Mouse (Mus musculus) forebrain, embryonic 11.5 days (tissue): ENCODE measurements around the gene Ttll6. TPM values are rescaled to one million over a fixed set of nuclear protein-coding genes. Genes with fewer than 3 reads are reported as not detected.

Experiments
- ATAC-seq: fragments of 200-750 bp; cut with Nextera tagmentation; replicated peaks from 2 replicates; pipeline ENCODE4 v1.8.0; 2017; ENCODE audit warnings: moderate TSS enrichment; ENCODE audit not compliant: low FRiP score
- DNase-seq: peaks from one replicate; pipeline ENCODE4 v3.0.0-alpha.2; 2017; ENCODE audit warnings: low spot score
- H3K27ac ChIP-seq: fragments of 300-500 bp; sonication (generic); 2 replicates; pipeline ENCODE4 v1.5.1; 2014; ENCODE audit warnings: low read depth, low read length
- H3K27me3 ChIP-seq: fragments of 300-500 bp; sonication (generic); 2 replicates; pipeline ENCODE4 v1.6.1; 2014; ENCODE audit warnings: mild to moderate bottlenecking, low read length, mixed read lengths; ENCODE audit not compliant: control insufficient read depth, insufficient read depth
- H3K36me3 ChIP-seq: fragments of 300-500 bp; sonication (generic); 2 replicates; pipeline ENCODE4 v1.6.1; 2014; ENCODE audit warnings: mild to moderate bottlenecking, low read length, moderate library complexity, mixed read lengths; ENCODE audit not compliant: control insufficient read depth, insufficient read depth
- H3K4me1 ChIP-seq: fragments of 300-500 bp; sonication (generic); replicated peaks from 2 replicates; pipeline ENCODE4 v1.6.1; 2014; ENCODE audit warnings: low read length, mixed read lengths; ENCODE audit not compliant: control insufficient read depth, insufficient read depth
- H3K4me2 ChIP-seq: fragments of 300-500 bp; sonication (generic); 2 replicates; pipeline ENCODE4 v1.6.1; 2014; ENCODE audit warnings: low read depth, mild to moderate bottlenecking, low read length, moderate library complexity, mixed read lengths; ENCODE audit not compliant: severe bottlenecking
- H3K4me3 ChIP-seq: fragments of 300-500 bp; sonication (generic); 2 replicates; pipeline ENCODE4 v1.5.1; 2014; ENCODE audit warnings: low read depth, low read length
- H3K9ac ChIP-seq: fragments of 300-500 bp; sonication (generic); 2 replicates; pipeline ENCODE4 v1.6.1; 2014; ENCODE audit warnings: low read length
- H3K9me3 ChIP-seq: fragments of 300-500 bp; sonication (generic); 2 replicates; pipeline ENCODE4 v1.6.1; 2016; ENCODE audit warnings: low read length, mixed read lengths; ENCODE audit not compliant: control insufficient read depth
- WGBS: fragments of 180-500 bp; shearing (Covaris S2); extraction: QIAGEN DNeasy Blood & Tissue Kit; methylation state at CpG from one replicate; pipeline ENCODE4 v1.1.7; 2014; 5-methylcytosine and 5-hydroxymethylcytosine counted together
- polyA plus RNA-seq: library from polyadenylated mRNA; unstranded; fragments of >200 nt; fragmentation: Nextera tagmentation; extraction: Ambion mirVana; gene quantifications from 2 replicates; pipeline ENCODE4 v1.2.1, GENCODE M21; 2014

Gene Ttll6
- polyA plus RNA-seq, 1 experiment from 2014 or later: not detected

DNA sequence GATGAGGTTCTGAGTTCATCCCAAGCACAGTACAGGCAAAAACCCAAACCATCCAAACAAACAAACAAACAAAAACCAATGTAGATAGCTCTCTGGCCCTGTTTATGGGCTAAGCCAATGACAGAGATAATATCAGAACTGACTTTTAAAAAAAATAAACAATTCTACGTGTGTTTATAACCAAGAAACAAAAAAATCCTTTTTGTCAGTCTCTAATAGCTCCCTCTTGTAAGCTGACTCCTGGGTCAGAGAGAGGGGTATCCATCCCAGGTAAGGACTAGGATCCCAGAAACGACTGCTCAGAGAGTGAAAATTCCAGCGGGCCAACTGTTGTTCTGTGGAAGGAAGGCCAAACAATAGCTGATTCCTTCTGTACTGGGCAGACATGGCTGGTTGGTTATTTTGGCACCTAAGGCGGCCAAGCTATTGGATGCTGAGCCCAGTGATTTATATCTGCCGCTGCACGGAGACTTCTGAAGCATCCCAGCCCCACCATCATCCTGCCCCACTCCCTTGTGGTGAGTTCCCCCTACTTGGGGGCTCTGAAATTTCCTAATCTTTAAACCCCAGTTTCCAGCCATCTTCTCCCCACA is 45.4 kb downstream of the Ttll6 start:
- H3K27ac ChIP-seq: no peak overlapping the region
- H3K9me3 ChIP-seq: peaks cover 3% of the 10 kb centered on the region; the same call in 1 of the 2 replicates
- ATAC-seq: no peak
- no peak for DNase-seq
- no peak overlapping the region for H3K4me3 ChIP-seq
- no peak overlapping the region for H3K9ac ChIP-seq
- under 1% methylated on average over 6 of the region's 6 CpGs for WGBS
- H3K4me1 ChIP-seq: no peaks in the 10 kb centered on the region
- H3K4me2 ChIP-seq: no peak overlapping the region
- H3K36me3 ChIP-seq: no peaks in the 10 kb centered on the region
- H3K27me3 ChIP-seq: peaks cover 96% of the 10 kb centered on the region

DNA sequence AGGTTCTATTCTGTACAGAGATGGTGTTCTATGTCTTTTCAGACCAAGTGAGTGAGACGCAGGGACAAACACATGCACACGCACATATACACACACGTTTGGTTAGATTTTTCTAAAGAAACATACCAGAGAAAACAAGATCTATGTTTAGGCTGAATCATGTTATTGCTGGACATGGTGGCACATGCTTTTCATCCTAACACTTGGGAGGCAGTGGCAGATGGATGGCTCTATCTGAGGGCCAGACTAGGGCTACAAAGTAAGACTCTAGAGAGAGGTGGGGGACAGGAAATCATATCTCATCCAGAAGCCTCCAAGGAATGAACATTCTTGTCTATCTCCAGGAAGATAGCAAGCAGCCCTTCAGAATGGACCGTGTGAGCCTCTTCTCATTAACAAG is 47.5 kb downstream of the Ttll6 start:
- no peak overlapping the region for H3K9ac ChIP-seq
- ATAC-seq: no peak
- no peak overlapping the region for H3K27ac ChIP-seq
- H3K4me1 ChIP-seq: no peaks in the 10 kb centered on the region
- no peak overlapping the region for H3K4me2 ChIP-seq
- H3K36me3 ChIP-seq: no peaks in the 10 kb centered on the region
- peaks cover 3% of the 10 kb centered on the region; the same call in 1 of the 2 replicates for H3K9me3 ChIP-seq
- H3K4me3 ChIP-seq: no peak overlapping the region
- DNase-seq: no peak
- peaks cover 96% of the 10 kb centered on the region for H3K27me3 ChIP-seq
- 18% methylated on average over 4 of the region's 4 CpGs for WGBS

DNA sequence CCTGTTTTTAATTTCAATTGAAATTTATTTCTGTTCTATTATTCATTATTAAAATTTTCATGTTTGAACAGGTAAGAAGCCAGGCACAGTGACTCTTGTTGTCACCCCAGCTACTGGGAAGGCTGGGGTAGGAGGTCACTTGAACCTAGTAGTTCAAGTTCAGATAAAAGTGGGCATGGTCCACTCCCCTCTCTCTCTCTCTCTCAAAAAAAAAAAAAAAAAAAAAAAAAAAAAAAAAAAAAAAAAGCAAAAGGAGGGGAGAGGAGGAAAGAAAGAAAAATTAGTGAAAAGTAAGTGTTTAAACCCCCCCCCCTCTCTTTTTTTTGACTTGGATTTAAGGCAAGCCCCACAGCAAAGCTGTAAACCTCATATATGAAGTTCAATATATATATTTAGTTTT is 50.6 kb downstream of the Ttll6 start:
- no peak for DNase-seq
- no peaks in the 10 kb centered on the region for H3K36me3 ChIP-seq

DNA sequence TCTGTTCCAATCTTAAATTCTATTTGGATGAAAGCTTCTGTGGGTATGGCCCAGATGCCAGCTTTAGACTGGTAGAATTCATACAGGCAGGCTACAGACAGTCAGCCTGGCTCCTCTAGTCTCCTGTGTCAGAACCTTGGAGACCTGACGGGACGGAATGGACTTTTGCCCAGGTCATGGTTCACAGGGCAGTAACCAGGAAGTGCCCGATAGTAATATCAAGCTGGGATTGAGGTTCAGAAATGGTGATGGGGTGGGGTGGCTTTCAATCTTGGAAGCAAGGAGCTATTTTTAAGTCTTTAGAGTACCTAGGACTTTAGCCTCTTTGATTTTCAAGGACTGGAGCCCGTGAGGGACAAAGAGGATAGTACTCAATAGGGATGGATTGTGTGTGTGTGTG is 53.7 kb downstream of the Ttll6 start:
- H3K9ac ChIP-seq: no peak overlapping the region
- DNase-seq: no peak
- H3K9me3 ChIP-seq: peaks cover 3% of the 10 kb centered on the region; the same call in 1 of the 2 replicates
- WGBS: 19% methylated on average over 4 of the region's 4 CpGs
- peaks cover 96% of the 10 kb centered on the region for H3K27me3 ChIP-seq
- H3K36me3 ChIP-seq: no peaks in the 10 kb centered on the region
- H3K4me2 ChIP-seq: no peak overlapping the region
- no peak for ATAC-seq
- H3K4me3 ChIP-seq: no peak overlapping the region
- H3K27ac ChIP-seq: no peak overlapping the region
- 0 out of 2 replicates have a peak, but pooled peaks cover 2% of the 10 kb centered on the region for H3K4me1 ChIP-seq

More for the DNA sequence above, 50.6 kb downstream of the Ttll6 start:
- Histone ChIP-seq H3K4me3 (no peak overlapping the region), H3K27ac (no peak overlapping the region), H3K9me3 (peaks cover 3% of the 10 kb centered on the region; the same call in 1 of the 2 replicates), H3K4me1 (no peaks in the 10 kb centered on the region), H3K4me2 (no peak overlapping the region), H3K27me3 (peaks cover 98% of the 10 kb centered on the region), H3K9ac (no peak overlapping the region)
- no peak for ATAC-seq

DNA sequence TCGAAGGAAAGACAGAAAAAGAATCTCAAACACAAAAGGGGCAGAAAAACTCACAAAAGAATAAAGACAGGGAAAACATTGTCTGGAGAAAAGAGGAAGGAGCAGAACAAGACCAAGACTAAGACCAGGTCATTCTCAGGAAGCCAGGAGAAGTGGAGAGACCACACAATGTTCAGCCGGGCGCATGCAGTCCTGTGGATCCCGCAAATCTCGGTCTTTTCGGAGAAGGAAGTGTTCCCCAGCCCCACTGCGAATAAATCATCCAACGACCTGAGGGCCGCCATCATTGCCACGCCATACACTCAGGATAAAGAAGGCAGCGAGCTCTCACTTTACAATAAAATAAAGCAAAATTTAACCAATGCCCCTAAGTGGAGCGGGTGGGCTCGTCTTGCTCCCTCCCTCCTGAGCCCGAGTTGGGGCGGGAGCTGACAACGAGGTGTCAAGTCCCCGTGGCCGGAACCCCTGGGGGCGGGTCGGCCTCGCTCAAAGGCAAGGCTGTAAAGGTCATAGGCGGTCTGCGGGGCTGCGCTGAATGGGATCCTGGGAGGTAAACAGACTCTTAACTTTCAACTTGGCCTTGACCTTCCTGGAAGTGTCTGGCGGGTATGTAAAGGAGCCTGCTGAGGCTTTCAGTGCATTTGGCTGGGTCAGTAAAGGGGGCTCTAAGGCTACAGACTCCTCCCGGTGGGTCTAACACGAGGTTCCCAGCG is 56.4 kb downstream of the Ttll6 start:
- peaks cover 98% of the 10 kb centered on the region for H3K27me3 ChIP-seq
- DNase-seq (no peak), ATAC-seq (no peak)
- H3K36me3 ChIP-seq: no peaks in the 10 kb centered on the region
- no peak overlapping the region for H3K4me2 ChIP-seq
- H3K9ac ChIP-seq: no peak overlapping the region
- under 1% methylated on average over 28 of the region's 28 CpGs for WGBS
- H3K27ac ChIP-seq: no peak overlapping the region
- no peak overlapping the region for H3K4me3 ChIP-seq
- H3K9me3 ChIP-seq: no peaks in the 10 kb centered on the region
- H3K4me1 ChIP-seq: 0 out of 2 replicates have a peak, but pooled peaks cover 3% of the 10 kb centered on the region

DNA sequence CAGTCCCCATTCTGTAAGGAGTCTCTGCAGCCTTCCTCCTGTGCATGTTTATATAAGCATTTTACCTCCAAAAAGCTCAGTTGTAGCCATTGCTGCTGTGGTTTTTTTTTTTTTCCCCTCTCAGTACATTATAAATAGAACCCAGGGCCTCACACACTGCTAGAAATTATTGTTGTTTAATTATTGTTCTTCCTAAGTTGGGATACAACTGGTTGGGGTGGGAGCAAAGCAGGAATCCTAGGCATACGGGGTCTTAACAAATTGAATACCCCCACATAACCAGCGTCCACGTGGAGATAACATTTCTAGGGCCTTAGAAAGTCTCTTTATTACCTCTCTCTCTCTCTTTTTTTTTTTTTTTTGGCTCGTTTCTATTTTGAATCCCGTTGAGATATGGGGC is 57.5 kb downstream of the Ttll6 start:
- WGBS: 3% methylated on average over 5 of the region's 5 CpGs

DNA sequence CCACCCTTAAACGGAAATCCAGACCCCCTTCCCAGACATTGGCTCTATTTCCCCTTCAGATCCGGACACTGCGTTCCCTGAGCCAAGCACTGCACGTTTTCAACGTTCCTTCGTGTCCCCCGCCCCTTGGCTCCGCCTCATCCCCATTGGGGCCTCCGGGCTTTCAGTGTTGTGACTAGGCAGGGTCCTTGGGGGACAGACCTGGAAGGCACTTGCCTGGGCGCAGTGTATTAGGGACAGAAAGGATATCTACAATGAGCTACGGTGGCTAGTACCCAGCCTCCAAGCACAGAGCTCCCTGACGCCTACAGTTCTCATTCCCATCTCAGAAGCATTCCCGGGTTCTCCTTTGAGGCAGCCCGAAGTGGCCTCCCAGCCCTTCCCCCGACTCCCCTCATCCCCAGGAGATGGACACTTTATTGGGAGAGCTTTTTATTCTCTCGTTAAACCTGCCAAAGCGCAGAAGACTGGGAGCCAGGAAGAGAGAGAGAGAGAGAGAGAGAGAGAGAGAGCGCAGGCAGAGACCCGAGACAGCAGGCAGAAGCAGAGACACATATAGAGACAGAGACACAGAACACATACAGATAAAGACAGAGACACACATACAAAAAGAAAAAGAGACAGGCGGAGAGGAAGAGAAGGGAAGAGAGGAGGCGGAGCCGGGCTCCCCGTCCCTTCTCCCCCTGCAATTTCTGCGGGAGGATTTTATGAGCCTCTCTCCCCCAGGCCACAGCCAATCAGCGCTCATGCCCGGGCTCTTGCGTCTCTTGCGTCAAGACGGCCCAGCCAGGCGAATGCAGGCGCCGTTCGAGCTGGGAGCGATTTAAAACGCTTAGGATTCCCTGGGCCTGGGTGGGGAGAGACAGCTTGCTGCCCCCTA is 60.2 kb downstream of the Ttll6 start, which contains the start of gene Hoxb13:
Gene Hoxb13, plus strand, starts transcription at position 796 of the 880 bp plus-strand sequence.
- Histone ChIP-seq H3K27ac (no peak within 1 kb of the TSS), H3K4me3 (no peak within 1 kb of the TSS), H3K9me3 (no peaks in the 10 kb centered on the region), H3K36me3 (no peaks in the 10 kb centered on the region), H3K4me2 (no peak within 1 kb of the TSS), H3K9ac (no peak within 1 kb of the TSS), H3K4me1 (0 out of 2 replicates have a peak, but pooled peaks cover 3% of the 10 kb centered on the region), H3K27me3 (peaks cover 98% of the 10 kb centered on the region)
- ATAC-seq (no peak), DNase-seq (no peak)
- WGBS: under 1% methylated on average over 35 of the region's 35 CpGs

More for the DNA sequence above, 57.5 kb downstream of the Ttll6 start:
- 0 out of 2 replicates have a peak, but pooled peaks cover 3% of the 10 kb centered on the region for H3K4me1 ChIP-seq
- H3K36me3 ChIP-seq: no peaks in the 10 kb centered on the region
- H3K4me3 ChIP-seq: no peak overlapping the region
- no peaks in the 10 kb centered on the region for H3K9me3 ChIP-seq
- H3K9ac ChIP-seq: no peak overlapping the region
- ATAC-seq (no peak), DNase-seq (no peak)
- peaks cover 98% of the 10 kb centered on the region for H3K27me3 ChIP-seq
- H3K27ac ChIP-seq: no peak overlapping the region
- H3K4me2 ChIP-seq: no peak overlapping the region

DNA sequence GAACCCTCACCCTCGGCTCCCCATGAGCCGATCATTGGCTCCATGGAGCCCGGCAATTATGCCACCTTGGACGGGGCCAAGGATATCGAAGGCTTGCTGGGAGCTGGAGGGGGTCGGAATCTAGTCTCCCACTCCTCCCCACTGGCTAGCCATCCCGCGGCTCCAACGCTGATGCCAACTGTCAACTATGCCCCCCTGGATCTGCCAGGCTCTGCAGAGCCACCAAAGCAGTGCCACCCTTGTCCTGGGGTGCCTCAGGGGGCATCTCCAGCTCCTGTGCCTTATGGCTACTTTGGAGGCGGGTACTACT is 60.8 kb downstream of the Ttll6 start:
- ATAC-seq (no peak), DNase-seq (no peak)
- Histone ChIP-seq H3K4me3 (no peak overlapping the region), H3K4me1 (0 out of 2 replicates have a peak, but pooled peaks cover 3% of the 10 kb centered on the region), H3K27me3 (peaks cover 98% of the 10 kb centered on the region), H3K36me3 (no peaks in the 10 kb centered on the region), H3K4me2 (no peak overlapping the region), H3K9ac (no peak overlapping the region), H3K27ac (no peak overlapping the region), H3K9me3 (no peaks in the 10 kb centered on the region)
- WGBS: 1% methylated on average over 10 of the region's 10 CpGs
